8 mouse cellular contexts compared by ENCODE assay signal in genomic region chr16:52061015-52061481, GRCm38 (mm10). TPM values are rescaled to one million over a fixed set of nuclear protein-coding genes. Genes with fewer than 3 reads are reported as not detected.
DNase-seq lines count a peak whose midpoint lies in the region; ATAC-seq and TF ChIP-seq lines count a peak whose summit lies in the region.

No protein-coding gene starts in this region.

- peaks cover 34% of the 10 kb centered on the region for H3K4me1 ChIP-seq in lung, postnatal 0 days (ENCODE audit: insufficient read depth, low read depth, low read length)

- H3K27me3 ChIP-seq in lung, postnatal 0 days (replicated peaks; ENCODE audit: insufficient read depth, low read length), result no peaks in the 10 kb centered on the region

- no peak overlapping the region for H3K9ac ChIP-seq in lung, postnatal 0 days (replicated peaks; ENCODE audit: low read depth)

- DNase-seq in kidney, adult 9 months, result peak; percentile 26
- DNase-seq in kidney, postnatal 14 days, result no peak
- peak; percentile 66 to 68 for DNase-seq in CD8-positive naive resting alpha-beta T cell, adult 2 months (ENCODE audit: low read depth in 2 of 2, low spot score in 2 of 2)
- peak; percentile 83 for DNase-seq in lung, postnatal 0 days (ENCODE audit: low spot score)
- DNase-seq in ovary, adult 18-20 months (ENCODE audit: low spot score), result no peak
- DNase-seq in urinary bladder, postnatal 14 days (ENCODE audit: low spot score), result no peak
- no peak for DNase-seq in right cerebral cortex, postnatal 25 days

- 0 out of 2 replicates have a peak, but pooled peaks have one; percentile 44 for ATAC-seq in erythroblast, adult 5-6 weeks (replicated peaks; ENCODE audit: low FRiP score, poor library complexity, severe bottlenecking)
- peak; percentile 78 for ATAC-seq in lung, postnatal 0 days

- WGBS in lung, postnatal 0 days, result 17% methylated on average over 4 of the region's 4 CpGs

- no peaks in the 10 kb centered on the region for H3K36me3 ChIP-seq in lung, postnatal 0 days (ENCODE audit: insufficient read depth, low read length)

- no peak overlapping the region; the same call in 1 of the 2 replicates for H3K4me2 ChIP-seq in lung, postnatal 0 days (replicated peaks; ENCODE audit: low read depth, low read length)

- peak; percentile 52 for TF ChIP-seq EP300 in lung, postnatal 0 days (IDR thresholded peaks at IDR 0.05)

- no peaks in the 10 kb centered on the region for H3K9me3 ChIP-seq in lung, postnatal 0 days (ENCODE audit: low read length)

- H3K27ac ChIP-seq in lung, postnatal 0 days (ENCODE audit: low read length), result peak overlapping the region; percentile 68

- no peak for TF ChIP-seq CTCF in lung, postnatal 0 days (IDR thresholded peaks at IDR 0.05)

- H3K4me3 ChIP-seq in lung, postnatal 0 days (ENCODE audit: low read depth, low read length), result no peak overlapping the region

RNA-seq across cellular contexts. Expression of gene Cblb, which starts 30.0 kb away (rescaled TPM):
- total RNA-seq in erythroblast, adult 5-6 weeks (2015; ENCODE audit: low replicate concordance), result 35.5 and 39.6 TPM in 2 replicates
- 21.8 and 21.9 TPM in 2 replicates for total RNA-seq in erythroblast, adult 5-6 weeks (2017; ENCODE audit: low replicate concordance)
- polyA plus RNA-seq in lung, postnatal 0 days (2015; fragmentation: Nextera tagmentation; extraction: Ambion mirVana), result 8.4 and 8.7 TPM in 2 replicates

Comparison
In these comparisons a context has a peak if more than half of its experiments do, and no peak if none do; other contexts are left out.
1. DNase-seq: peak in kidney, adult 9 months (single experiment), CD8-positive naive resting alpha-beta T cell, adult 2 months (2 of 2) and lung, postnatal 0 days (single experiment); none in kidney, postnatal 14 days (single experiment), ovary, adult 18-20 months (single experiment), urinary bladder, postnatal 14 days (single experiment) and right cerebral cortex, postnatal 25 days (single experiment).